In the genomic region with DNA sequence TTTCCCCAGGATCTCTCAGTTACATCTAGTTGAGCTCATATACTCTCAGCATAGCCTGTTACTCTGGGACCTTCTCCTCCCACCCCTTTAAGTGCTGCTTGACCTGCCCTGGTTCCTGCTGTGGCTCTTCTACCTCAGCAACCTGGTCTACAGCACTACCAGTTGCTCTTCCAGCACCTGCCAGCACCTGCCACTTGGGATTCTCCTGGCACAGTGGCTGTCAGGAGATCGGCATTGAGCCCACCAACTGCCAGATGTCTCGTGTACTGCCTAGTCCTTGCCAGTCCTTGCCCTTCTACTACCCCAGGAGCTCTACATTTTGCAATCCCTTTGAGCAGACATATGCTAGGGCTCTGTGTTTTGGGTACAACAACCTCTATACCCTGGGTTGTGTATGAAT, we compare ENCODE assay signal across 27 mouse cellular contexts. TPM values are rescaled to one million over a fixed set of nuclear protein-coding genes. Genes with fewer than 3 reads are reported as not detected.
DNase-seq lines count a peak whose midpoint lies in the region; ATAC-seq lines count a peak whose summit lies in the region.
"Had no signal": no experiment of that assay in that cellular context is flagged by ENCODE, and none has a peak within 500 bp of the region (broad histone marks: within the 10 kb centered on the region; RNA-seq: fewer than 3 reads in every experiment).

No protein-coding gene starts in this region.

- intact Hi-C loops in left cerebral cortex, postnatal 4 days (cut with DNase I) = no loop called here
- intact Hi-C loops in left cerebral cortex, postnatal 14 days (cut with DNase I) = no loop called here

- ATAC-seq in monocyte, adult 5-6 weeks (replicated peaks; ENCODE audit: insufficient number of reproducible peaks, low FRiP score, low TSS enrichment, poor library complexity, severe bottlenecking) = peak; percentile 31; the same call in 1 of the 2 replicates
- no peak for ATAC-seq in forebrain, embryonic 15.5 days (replicated peaks)
- ATAC-seq: forebrain, embryonic 14.5 days; forebrain, postnatal 0 days had no signal

- 75% methylated on average over 2 of the region's 2 CpGs for WGBS in forebrain, embryonic 15.5 days

- DNase-seq in cerebellum, postnatal 14 days = peak; percentile 37 to 67
- no peak for DNase-seq in cerebellum, postnatal 36 days
- peak; percentile 72 for DNase-seq in left cerebral cortex, postnatal 4 days
- no peak for DNase-seq in left cerebral cortex, postnatal 14 days (ENCODE audit: low spot score in 2 of 2)
- DNase-seq: adrenal gland, adult 2 months; adrenal gland, postnatal 10 days; adrenal gland, postnatal 25 days; cerebellum, adult 11 months; cerebellum, adult 2 months; cerebellum, adult 9-10 months; embryo, embryonic 11 days; forebrain, postnatal 0 days had no signal

- H3K4me3 ChIP-seq in forebrain, embryonic 15.5 days = no peak overlapping the region
- H3K4me3 ChIP-seq: embryonic facial prominence, embryonic 13.5 days; embryonic facial prominence, embryonic 15.5 days; erythroblast, embryonic 14.5 days; forebrain, embryonic 10.5 days; forebrain, embryonic 12.5 days had no signal

- no peak overlapping the region for H3K9ac ChIP-seq in forebrain, embryonic 15.5 days (replicated peaks)
- H3K9ac ChIP-seq: embryonic facial prominence, embryonic 13.5 days; embryonic facial prominence, embryonic 15.5 days; forebrain, embryonic 12.5 days; forebrain, postnatal 0 days had no signal

- no peaks in the 10 kb centered on the region for H3K36me3 ChIP-seq in forebrain, embryonic 15.5 days
- H3K36me3 ChIP-seq: embryonic facial prominence, embryonic 13.5 days; embryonic facial prominence, embryonic 15.5 days; forebrain, embryonic 10.5 days; forebrain, embryonic 12.5 days had no signal

- no peaks in the 10 kb centered on the region for H3K9me3 ChIP-seq in forebrain, embryonic 15.5 days
- H3K9me3 ChIP-seq: embryonic facial prominence, embryonic 13.5 days; embryonic facial prominence, embryonic 15.5 days; forebrain, embryonic 10.5 days; forebrain, embryonic 12.5 days had no signal

- H3K27ac ChIP-seq in forebrain, embryonic 15.5 days (replicated peaks) = no peak overlapping the region
- H3K27ac ChIP-seq: embryonic facial prominence, embryonic 13.5 days; embryonic facial prominence, embryonic 15.5 days; forebrain, embryonic 10.5 days; forebrain, embryonic 12.5 days had no signal

- no peak overlapping the region for H3K4me2 ChIP-seq in forebrain, embryonic 15.5 days (replicated peaks)
- H3K4me2 ChIP-seq: embryonic facial prominence, embryonic 13.5 days; embryonic facial prominence, embryonic 15.5 days; forebrain, embryonic 12.5 days had no signal

- no peaks in the 10 kb centered on the region for H3K4me1 ChIP-seq in forebrain, embryonic 15.5 days
- H3K4me1 ChIP-seq: embryonic facial prominence, embryonic 13.5 days; embryonic facial prominence, embryonic 15.5 days; forebrain, embryonic 10.5 days; forebrain, embryonic 12.5 days had no signal

- no peaks in the 10 kb centered on the region for H3K27me3 ChIP-seq in forebrain, embryonic 15.5 days
- H3K27me3 ChIP-seq: embryonic facial prominence, embryonic 13.5 days; embryonic facial prominence, embryonic 15.5 days; forebrain, embryonic 12.5 days had no signal

RNA-seq across cellular contexts. Expression of gene Gm5965, which starts 9.1 kb away (rescaled TPM):
- not detected for total RNA-seq in left cerebral cortex, postnatal 4 days (2021)
- not detected for total RNA-seq in left cerebral cortex, postnatal 14 days (2021)
- total RNA-seq in monocyte, adult 5-6 weeks (2017) = not detected in 3 replicates
- polyA plus RNA-seq in forebrain, embryonic 15.5 days (2015; fragmentation: Nextera tagmentation; extraction: Ambion mirVana) = not detected in 2 replicates
- total RNA-seq: adrenal gland, adult 2 months; adrenal gland, postnatal 10 days; adrenal gland, postnatal 25 days; adrenal gland, postnatal 4 days; common myeloid progenitor, adult 5-6 weeks; ES-E14; forebrain, postnatal 0 days; MEL had no signal
- polyA plus RNA-seq: adrenal gland, adult 2 months; brain, embryonic 14.5 days; C2C12; cerebellum, adult 2 months; embryonic facial prominence, embryonic 11.5 days; embryonic facial prominence, embryonic 13.5 days; erythroblast, embryonic 14.5 days; forebrain, embryonic 10.5 days; forebrain, embryonic 12.5 days; forebrain, embryonic 14.5 days; forebrain, postnatal 0 days had no signal

RNA-seq across cellular contexts. Expression of gene 2310057N15Rik, which starts 12.8 kb away (rescaled TPM):
- total RNA-seq in left cerebral cortex, postnatal 4 days (2021) = not detected
- not detected for total RNA-seq in left cerebral cortex, postnatal 14 days (2021)
- total RNA-seq in monocyte, adult 5-6 weeks (2017) = not detected in 3 replicates
- not detected in 2 replicates for polyA plus RNA-seq in forebrain, embryonic 15.5 days (2015; fragmentation: Nextera tagmentation; extraction: Ambion mirVana)
- total RNA-seq: adrenal gland, adult 2 months; adrenal gland, postnatal 10 days; adrenal gland, postnatal 25 days; adrenal gland, postnatal 4 days; common myeloid progenitor, adult 5-6 weeks; ES-E14; forebrain, postnatal 0 days; MEL had no signal
- polyA plus RNA-seq: adrenal gland, adult 2 months; brain, embryonic 14.5 days; C2C12; cerebellum, adult 2 months; embryonic facial prominence, embryonic 11.5 days; embryonic facial prominence, embryonic 13.5 days; erythroblast, embryonic 14.5 days; forebrain, embryonic 10.5 days; forebrain, embryonic 12.5 days; forebrain, embryonic 14.5 days; forebrain, postnatal 0 days had no signal

RNA-seq across cellular contexts. Expression of gene Gm20741, which starts 25.2 kb away (rescaled TPM):
- not detected for total RNA-seq in left cerebral cortex, postnatal 4 days (2021)
- total RNA-seq in left cerebral cortex, postnatal 14 days (2021) = not detected
- not detected in 3 replicates for total RNA-seq in monocyte, adult 5-6 weeks (2017)
- polyA plus RNA-seq in forebrain, embryonic 15.5 days (2015; fragmentation: Nextera tagmentation; extraction: Ambion mirVana) = not detected in 2 replicates
- total RNA-seq: adrenal gland, adult 2 months; adrenal gland, postnatal 10 days; adrenal gland, postnatal 25 days; adrenal gland, postnatal 4 days; common myeloid progenitor, adult 5-6 weeks; ES-E14; forebrain, postnatal 0 days; MEL had no signal
- polyA plus RNA-seq: adrenal gland, adult 2 months; brain, embryonic 14.5 days; C2C12; cerebellum, adult 2 months; embryonic facial prominence, embryonic 11.5 days; embryonic facial prominence, embryonic 13.5 days; erythroblast, embryonic 14.5 days; forebrain, embryonic 10.5 days; forebrain, embryonic 12.5 days; forebrain, embryonic 14.5 days; forebrain, postnatal 0 days had no signal

RNA-seq across cellular contexts. Expression of gene 2310034C09Rik, which starts 28.1 kb away (rescaled TPM):
- not detected for total RNA-seq in left cerebral cortex, postnatal 4 days (2021)
- total RNA-seq in left cerebral cortex, postnatal 14 days (2021) = not detected
- not detected in 3 replicates for total RNA-seq in monocyte, adult 5-6 weeks (2017)
- not detected in 2 replicates for polyA plus RNA-seq in forebrain, embryonic 15.5 days (2015; fragmentation: Nextera tagmentation; extraction: Ambion mirVana)
- total RNA-seq: adrenal gland, adult 2 months; adrenal gland, postnatal 10 days; adrenal gland, postnatal 25 days; adrenal gland, postnatal 4 days; common myeloid progenitor, adult 5-6 weeks; ES-E14; forebrain, postnatal 0 days; MEL had no signal
- polyA plus RNA-seq: adrenal gland, adult 2 months; brain, embryonic 14.5 days; C2C12; cerebellum, adult 2 months; embryonic facial prominence, embryonic 11.5 days; embryonic facial prominence, embryonic 13.5 days; erythroblast, embryonic 14.5 days; forebrain, embryonic 10.5 days; forebrain, embryonic 12.5 days; forebrain, embryonic 14.5 days; forebrain, postnatal 0 days had no signal

RNA-seq across cellular contexts. Expression of gene Krtap15, which starts 33.2 kb away (rescaled TPM):
- not detected for total RNA-seq in left cerebral cortex, postnatal 4 days (2021)
- not detected for total RNA-seq in left cerebral cortex, postnatal 14 days (2021)
- total RNA-seq in monocyte, adult 5-6 weeks (2017) = not detected in 3 replicates
- polyA plus RNA-seq in forebrain, embryonic 15.5 days (2015; fragmentation: Nextera tagmentation; extraction: Ambion mirVana) = not detected in 2 replicates
- total RNA-seq: adrenal gland, adult 2 months; adrenal gland, postnatal 10 days; adrenal gland, postnatal 25 days; adrenal gland, postnatal 4 days; common myeloid progenitor, adult 5-6 weeks; ES-E14; forebrain, postnatal 0 days; MEL had no signal
- polyA plus RNA-seq: adrenal gland, adult 2 months; brain, embryonic 14.5 days; C2C12; cerebellum, adult 2 months; embryonic facial prominence, embryonic 11.5 days; embryonic facial prominence, embryonic 13.5 days; embryonic facial prominence, embryonic 15.5 days; erythroblast, embryonic 14.5 days; forebrain, embryonic 10.5 days; forebrain, embryonic 12.5 days; forebrain, embryonic 14.5 days; forebrain, postnatal 0 days had no signal

Comparison
In these comparisons a context has a peak if more than half of its experiments do, and no peak if none do; other contexts are left out.
1. DNase-seq: peak in cerebellum, postnatal 14 days (2 of 2) and left cerebral cortex, postnatal 4 days (single experiment); none in cerebellum, postnatal 36 days (0 of 2) and left cerebral cortex, postnatal 14 days (0 of 2).